Mouse (Mus musculus) frontal cortex, postnatal 14 days (tissue): Measurements from ENCODE around the gene Slc25a41.
"Not testable (repeated sequence)": the region's sequence is repeated elsewhere in the genome, so short reads cannot be mapped to it uniquely, and the experiment has no call there.

Experiments
- DNase-seq, 2 experiments: peaks; one replicate each; pipeline ENCODE4 v3.0.0; 2022; ENCODE audit warnings: low spot score in 2 of 2

Gene Slc25a41

DNA sequence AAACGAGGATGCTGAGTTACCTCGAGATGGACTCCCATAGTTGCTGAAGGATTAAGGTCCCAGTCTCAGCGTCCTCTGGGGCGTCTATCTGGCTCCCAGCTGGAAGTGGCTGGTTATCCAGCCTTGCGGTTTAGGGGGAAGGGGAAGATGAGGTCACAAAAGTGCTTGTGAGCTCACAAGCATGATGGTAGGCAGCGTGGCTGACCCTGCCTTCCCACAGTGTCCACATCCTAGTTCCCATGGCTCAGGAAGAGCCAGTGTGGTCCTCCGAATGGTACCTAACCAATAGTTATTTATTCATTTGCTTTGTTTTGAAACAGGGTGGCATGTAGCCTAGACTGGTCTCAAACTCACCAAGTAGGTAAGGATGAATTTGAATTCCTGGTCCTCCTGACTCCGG is at the start of gene Slc25a41:
Slc25a41 (minus strand) TSS at position 101 of the 400 bp plus-strand sequence.
- DNase-seq, result no peak

DNA sequence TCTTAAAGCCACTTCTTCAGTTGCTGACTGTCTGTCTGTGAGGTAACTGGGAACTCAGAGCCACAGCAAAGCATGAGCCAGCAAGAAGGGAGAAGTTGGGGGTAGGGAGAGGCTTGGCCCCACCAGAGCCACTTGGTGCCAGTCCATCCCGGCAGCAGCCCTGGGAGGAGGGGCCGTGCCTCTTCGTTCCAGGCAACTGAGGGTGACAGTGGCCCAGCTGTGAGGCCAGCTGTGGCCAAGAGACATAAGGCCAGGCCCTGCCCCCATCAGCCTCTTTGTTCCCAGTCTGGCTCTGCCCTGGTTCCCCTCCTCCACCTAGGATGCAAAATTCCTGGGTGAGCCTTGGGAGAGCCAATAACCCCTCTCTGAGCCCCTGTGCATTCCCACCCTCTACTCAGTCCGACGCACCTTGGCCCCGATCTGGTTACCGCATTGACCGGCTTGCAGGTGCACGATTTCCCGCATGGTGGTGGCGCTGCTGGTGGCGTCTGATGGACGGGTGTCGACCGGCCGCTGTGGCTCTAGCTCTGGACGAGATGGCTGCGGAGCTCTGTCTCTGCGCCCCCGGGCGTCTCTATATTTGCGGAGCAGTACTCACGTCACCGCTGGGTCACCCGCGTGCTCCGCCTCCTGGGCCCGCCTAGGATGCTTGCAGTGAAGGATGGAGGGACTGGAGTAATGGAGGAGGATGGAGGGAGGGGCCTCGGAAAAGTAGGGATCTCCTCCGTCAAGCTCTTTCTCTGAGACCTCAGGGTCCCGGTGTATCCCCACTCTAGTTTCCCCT is 45.8 kb upstream of the Slc25a41 start, which contains the start of gene Tubb4a:
Tubb4a (minus strand) TSS at position 734 of the 784 bp plus-strand sequence.
- peak; percentile 78 to 82 for DNase-seq

DNA sequence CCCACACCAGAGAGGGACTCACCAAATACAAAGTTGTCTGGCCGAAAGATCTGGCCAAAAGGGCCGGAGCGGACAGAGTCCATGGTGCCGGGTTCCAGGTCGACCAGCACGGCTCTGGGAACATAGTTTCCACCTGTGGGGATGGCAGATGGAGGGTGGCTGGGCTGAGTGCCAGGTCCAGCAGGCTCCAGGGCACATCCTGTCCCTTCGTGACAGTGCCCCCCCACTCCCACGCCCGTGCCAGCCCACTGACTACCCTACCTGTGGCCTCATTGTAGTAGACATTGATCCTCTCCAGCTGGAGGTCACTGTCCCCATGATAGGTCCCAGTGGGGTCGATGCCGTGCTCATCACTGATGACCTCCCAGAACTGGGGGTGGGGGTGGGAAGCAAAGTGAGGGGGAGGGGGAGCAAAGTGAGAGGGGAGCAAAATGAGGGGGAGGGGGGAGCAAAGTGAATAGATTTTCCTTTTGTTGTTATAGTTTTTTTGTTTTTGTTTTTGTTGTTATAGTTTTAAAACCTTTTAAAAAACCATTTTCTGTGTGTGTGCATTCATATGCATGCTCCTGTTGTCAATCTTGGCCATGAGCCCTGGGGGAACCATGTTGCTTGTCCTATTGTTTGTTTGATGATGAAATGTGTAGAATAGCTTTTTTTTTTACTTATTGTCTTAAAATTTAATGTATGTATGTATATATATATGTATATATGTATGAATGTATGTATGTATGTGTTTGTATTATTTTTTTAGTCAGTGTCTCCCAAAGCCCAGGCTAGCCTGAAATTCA is 44.7 kb upstream of the Slc25a41 start:
- DNase-seq, result no peak

DNA sequence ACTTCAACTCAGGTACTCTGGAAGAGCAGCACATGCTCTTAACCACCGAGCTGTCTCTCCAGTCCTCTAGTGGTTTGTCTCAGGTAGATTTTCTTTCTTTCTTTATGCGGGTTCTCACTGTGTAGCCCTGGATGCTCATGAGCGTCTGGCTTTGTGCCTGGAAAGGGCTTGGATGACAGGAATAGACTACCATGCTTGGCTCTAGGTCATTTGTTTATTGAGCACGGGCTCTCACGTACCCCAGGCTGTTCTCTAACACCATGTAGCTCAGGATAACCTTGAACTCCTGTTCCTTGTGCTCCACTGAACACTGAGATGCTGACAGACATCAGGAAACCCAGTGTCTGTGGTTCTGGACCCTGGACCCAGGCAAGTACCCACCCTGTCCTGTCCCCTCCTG is 41.0 kb upstream of the Slc25a41 start:
- DNase-seq, result no peak

DNA sequence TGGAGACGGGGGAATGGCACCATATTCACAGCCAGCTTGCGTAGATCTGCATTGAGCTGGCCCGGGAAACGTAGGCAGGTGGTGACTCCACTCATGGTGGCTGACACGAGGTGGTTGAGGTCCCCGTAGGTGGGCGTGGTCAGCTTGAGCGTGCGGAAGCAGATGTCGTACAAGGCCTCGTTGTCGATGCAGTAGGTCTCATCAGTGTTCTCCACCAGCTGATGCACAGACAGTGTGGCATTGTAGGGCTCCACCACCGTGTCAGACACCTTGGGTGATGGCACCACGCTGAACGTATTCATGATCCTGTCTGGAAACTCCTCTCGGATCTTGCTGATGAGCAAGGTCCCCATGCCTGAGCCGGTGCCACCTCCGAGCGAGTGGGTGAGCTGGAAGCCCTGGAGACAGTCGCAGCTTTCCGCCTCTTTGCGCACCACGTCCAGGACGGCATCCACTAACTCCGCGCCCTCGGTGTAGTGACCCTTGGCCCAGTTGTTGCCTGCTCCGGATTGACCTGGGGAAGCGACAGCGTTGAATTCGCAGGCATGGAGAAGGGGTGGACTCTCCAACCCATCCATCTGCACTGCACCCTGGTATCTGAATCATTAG is 39.9 kb upstream of the Slc25a41 start:
- no peak for DNase-seq

DNA sequence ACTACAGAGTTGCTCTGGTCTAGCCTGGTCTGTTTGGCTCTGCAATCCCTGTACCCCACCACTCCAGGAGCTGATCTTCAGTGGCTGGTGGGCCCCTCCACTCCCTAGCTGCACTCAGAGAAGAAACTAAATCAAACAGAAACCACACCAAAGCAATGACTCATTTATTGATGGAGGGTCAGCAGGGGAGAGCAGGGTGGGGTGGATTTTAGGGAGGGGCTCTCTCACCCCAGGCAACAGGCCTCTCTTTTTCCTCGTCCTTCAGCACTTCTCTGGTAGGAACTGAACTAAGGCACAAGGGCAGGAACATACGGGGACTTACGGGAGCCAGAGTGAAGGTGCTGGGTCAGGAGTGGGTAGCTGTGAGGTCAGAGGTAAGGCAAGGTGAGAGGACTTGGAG is 38.5 kb upstream of the Slc25a41 start:
- no peak for DNase-seq

DNA sequence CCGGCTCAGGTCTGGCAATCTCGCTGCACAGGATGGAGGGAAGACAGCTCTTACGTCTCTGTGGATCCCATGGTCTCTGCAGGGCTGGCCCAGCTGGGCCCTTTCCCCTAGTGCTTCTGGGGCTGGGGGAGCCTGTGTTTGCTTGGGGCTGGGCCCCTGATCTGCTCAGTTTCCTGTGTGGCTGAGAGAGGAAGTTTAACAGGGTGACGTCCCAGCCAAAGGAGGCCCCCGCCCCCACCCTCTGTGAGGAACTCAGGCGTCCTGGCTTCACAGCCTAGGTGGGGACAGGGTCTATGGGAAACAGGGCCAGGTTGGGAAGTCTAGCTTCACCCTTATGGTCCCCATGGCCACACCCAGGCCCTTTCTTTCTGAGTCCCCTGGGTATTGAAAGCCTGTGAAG is 36.9 kb upstream of the Slc25a41 start, which contains the start of gene Dennd1c:
Dennd1c (minus strand) TSS at position 179 of the 400 bp plus-strand sequence.
- DNase-seq, result no peak

DNA sequence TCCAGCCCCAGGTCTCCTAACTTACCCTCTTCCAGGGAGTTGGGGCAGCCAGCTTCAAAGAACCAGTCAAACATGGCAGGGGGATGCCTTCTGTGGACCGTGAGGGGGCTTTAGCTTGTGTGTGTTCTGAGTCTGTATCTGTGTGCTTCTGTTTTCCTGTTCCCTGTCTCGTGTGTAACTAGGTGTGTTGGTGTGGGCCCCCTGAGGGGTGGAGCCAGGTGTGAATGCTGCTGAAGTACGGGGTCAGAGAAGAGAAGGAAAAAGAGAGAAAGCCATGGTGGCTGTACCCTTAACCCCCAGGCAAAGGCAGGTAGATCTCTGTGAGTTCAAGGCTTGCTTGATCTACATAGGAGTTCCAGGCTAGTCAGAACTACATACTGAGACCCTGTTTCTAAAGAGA is 35.5 kb upstream of the Slc25a41 start:
- DNase-seq, result no peak

DNA sequence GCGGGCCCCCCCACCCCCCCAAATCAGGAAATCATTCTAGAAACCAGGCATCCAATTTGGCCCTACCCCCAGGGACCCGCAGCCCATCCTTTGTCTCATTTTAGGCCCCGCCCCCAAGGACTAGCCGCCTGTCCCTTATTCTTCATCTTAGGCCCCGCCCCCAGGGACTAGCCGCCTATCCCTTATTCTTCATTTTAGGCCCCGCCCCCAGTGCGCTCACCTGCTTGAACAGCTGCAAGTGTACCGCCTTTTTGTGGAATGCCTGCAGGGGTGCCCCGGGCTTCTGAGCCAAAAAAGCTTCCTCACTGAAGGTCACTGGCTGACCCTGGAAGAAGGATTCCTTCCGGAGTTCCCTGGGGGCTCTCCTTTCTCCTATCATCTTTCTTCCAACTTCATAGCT is 29.2 kb upstream of the Slc25a41 start:
- DNase-seq, result no peak

DNA sequence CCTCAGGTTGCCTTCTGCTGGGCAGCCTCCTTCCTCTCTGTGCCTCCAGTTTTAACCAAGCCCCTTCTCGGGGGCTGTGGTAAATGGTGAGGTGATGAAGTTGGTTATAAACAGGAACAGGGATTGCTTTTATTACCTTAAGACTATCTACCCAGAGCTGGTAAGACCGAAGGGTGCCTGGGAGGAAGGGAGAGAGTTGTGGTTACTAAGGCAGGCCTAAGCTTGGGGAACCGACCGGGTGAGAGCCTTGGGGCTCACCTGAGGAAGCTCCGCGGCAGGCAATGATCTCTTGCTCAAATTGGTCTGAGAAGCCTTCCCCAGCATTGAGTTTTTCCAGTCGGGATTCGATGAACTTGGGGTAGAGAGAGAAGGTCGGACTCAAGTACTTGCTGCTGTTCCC is 28.8 kb upstream of the Slc25a41 start:
- no peak for DNase-seq

DNA sequence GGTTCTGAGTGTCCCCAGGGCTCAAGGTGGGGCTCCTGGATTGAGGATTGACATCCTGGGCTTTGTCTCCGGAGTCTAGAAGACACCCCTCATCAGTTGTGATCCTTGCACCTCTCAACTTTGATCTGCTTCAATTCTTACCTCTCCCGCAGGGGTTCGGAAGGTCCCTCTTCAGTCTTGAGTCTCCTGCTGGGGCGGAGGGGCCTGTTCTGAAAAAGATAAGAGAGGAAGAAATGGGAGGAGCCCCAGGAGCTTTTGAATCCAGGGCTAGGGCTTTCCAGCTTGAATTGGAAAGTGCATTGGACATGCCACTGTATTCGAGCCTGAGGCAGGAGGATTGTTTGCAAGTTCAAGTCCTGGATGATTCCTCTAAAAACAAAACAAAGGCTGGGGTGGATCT is 25.5 kb upstream of the Slc25a41 start:
- no peak for DNase-seq

DNA sequence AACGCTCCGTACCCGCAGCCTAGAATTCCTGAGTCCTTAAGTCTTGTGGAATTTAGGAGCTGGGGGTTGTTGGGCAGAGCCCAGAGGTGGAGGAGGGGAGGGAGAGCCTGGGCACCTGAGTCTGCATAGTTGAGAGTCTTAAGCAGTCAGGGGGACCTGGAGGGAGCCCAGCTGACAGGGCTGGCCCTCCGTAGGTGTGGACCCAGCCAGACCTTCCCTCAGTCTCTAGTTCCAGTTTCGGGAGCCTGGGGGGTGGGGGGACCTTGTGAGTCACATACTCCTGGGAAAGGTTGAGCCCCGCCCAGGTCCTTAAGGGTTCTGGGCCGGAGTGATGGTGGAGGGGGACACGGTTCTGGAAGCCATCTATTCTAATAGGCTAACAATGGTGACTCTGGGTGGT is 21.6 kb upstream of the Slc25a41 start:
- no peak for DNase-seq

DNA sequence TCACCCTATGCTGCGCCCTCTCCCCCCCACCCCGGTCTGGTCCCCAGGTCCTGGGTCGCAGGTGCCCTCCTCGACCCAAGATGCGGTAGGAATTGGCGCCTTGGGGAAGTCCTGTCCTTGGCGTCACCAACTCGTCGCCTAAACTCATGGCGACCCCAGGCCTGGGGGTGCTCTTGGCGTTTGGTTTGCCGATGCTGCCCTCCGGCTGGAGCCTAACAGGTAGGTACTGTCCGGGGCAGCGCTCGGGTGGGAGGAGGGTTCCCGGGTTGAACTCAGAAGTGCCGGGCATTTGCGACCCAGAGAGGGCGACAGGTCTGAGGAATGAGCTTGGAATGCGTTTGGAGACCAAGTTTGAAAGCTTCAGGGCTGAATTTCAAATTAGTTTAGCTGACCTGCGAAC is 21.1 kb upstream of the Slc25a41 start:
- no peak for DNase-seq

DNA sequence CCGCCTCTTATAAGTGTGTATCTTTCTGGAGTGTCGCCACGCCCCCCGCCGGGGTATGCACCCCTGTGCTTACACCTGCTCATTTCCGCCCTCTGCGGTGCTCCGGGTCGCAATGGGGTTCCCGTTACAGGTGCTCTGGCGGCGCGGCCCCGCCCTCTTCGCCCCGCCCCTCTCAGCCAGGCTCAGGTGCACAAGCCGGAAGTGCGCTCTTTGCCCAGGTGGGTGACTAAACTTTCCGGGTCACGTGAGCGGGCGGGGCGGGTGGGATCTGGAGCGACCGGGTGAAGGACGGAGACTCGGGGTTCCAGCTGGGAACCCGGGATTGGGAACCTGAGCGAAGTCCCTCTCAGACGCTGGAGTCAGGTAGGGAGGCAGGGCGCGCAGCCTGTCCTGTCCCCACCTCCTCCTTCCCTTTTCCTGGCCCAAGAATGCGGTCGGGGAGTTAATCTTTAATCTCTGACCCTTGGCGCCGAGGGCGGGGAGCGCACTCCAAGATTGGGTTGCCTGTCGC is 20.6 kb upstream of the Slc25a41 start:
- DNase-seq, result no peak

DNA sequence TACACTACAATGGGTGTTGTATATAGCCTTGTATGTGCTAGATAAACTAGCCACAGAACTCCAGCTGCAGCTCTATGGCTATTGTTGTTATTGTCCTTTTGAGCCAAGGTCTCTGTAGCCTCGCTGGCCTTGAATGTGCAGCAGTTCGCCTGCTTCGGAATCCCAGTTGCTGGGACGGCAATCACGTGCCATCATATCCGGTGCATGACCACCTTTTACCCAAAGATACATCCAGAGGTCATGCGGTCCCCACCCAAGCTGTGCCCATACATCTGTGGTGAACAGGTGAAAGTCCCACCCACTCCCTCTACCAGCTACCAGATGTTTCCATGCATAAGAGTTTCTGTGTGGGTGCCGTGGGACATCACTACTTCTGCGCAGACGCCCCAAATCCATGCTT is 19.6 kb upstream of the Slc25a41 start:
- DNase-seq, result no peak

DNA sequence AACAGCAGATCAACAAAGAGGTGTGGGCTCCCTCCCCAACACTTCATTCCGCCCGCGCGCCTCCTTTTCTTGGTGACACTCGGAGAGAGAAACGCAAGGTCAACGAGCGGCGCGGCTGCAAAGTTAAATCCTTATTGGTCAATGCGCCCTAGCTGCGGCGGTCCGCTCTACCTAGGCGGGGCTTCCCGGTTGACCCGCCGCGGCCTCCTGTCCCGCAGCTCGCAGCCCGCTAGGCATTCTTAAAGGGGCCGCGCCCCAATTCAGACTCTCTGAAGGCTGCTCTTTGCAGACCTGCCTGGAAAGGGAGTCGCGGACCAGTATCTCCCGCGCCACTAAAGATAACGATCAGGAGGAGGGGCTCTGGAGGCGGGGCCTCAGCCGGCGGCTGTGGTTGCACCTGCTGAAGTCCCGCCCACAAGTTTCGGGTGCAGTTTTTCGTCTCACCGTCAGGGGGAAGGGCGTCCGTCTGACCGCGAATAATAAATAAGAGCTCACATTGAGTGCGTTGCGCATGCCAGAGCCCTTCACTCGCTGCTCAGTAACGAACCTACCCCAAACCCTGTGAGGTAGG is 18.9 kb upstream of the Slc25a41 start:
- peak; percentile 94 to 95 for DNase-seq

DNA sequence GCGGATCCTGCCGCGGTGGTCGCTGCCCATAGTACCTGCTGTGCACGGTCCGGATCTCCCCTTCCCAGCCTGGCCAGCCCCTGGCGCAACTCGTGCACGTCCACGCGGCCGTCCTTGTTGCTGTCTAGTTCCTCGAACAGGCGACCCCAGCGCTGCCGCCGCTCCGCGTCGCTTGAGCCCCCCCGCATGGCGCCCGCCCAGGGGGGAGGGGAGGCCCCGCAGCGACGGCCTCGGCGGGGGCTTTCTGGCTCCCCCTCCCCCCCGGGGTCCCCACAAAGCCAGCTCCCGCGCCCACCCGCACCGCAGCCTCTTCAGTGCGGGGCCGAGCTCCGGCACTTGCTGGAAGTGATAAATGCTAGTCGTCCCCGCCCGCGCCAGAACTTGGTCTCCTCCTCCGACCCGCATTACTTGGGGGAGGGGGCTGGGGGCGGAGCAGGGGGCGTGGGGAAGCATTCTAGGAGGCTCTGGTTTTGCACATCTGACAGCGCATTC is 18.1 kb upstream of the Slc25a41 start, which contains the start of gene Slc25a23:
Slc25a23 (minus strand) TSS at position 378 of the 492 bp plus-strand sequence.
- DNase-seq, result peak; percentile 59 to 65

DNA sequence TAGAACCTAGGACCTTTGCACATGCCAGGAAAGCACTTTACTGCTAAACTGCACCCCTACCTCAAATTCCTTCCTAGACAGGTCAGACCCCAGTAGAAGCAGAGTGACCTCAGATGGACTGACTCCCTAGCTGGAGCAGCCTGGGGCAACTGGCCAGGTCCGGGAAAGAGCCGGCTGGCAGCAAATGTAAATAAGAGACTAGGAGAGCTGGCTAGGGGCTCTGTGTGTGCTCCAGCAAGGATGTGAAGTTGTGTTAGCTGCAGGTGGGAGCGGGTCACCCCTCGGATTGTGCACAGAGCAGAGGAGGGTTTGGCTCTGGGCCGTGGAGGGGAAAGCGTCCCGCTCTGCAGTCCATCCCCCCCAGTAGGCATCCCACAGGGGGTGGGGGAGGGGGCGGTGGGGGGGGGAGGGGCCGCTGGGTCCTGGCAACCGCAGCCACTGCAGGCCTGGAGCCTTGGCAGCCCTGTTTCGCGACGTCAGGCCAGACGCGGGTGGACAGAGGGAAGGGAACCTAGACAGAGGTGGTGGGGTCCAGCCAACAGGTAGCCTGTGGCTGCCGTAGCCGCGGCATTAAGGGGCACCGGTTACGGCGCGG is 17.5 kb upstream of the Slc25a41 start, which contains the start of gene Crb3:
Crb3 (plus strand) TSS at position 215 of the 595 bp plus-strand sequence.
- no peak for DNase-seq

DNA sequence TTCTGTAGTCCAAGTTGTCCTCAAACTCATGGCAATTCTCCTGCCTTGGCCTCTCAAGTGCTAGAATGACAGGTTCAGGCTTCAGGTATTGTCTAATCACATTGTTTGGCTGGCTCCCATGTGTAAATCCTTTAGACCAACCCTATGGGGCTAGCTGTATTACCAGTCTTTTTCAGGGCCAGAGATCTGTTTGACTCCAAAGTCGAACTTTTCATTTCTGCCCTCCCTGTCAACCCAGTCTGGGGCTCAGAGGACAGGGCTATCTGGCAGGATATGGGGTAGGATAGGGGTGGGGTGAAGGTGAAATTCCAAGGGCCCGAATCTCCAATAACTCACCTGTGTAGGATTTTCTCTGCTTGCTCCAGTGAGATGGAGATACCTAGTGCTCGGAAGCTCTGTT is 14.8 kb upstream of the Slc25a41 start:
- no peak for DNase-seq

DNA sequence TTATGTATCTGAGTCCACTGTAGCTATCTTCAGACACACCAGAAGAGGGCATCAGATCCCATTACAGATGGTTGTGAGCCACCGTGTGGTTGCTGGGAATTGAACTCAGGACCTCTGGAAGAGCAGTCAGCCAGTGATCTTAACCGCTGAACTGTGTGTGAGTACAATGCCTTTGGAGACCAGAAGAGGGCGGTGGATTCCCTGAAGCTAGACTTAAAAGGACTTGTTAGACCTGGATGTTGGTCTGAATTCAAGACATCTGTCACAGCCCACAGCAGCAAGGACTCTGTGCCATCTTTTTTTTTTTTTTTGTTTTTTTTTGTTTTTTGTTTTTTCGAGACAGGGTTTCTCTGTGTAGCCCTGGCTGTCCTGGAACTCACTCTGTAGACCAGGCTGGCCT is 10.2 kb upstream of the Slc25a41 start:
- DNase-seq, result not testable (repeated sequence)

DNA sequence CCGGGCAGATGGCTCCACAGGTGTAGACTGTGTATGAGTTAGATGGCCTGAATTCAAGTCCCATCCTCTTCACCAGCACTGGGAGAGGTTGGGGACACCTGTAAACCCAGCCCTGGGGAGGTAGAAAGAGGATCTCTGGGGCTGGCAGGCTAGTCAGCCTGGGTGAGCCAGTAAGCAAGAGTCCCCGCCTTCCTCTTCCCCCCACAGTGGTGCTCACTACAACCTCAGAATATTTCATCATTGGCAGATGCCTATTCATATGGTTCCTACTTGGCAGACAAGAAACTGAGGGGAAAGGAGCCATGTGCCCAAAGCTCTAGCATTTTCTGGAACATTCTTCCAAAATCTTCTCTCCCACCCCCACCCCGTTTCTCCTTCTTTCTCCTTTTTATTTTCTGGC is 7.4 kb upstream of the Slc25a41 start:
- DNase-seq, result no peak
